Mouse (Mus musculus): ENCODE data around the gene Nrn1.

Nrn1 gene

DNA sequence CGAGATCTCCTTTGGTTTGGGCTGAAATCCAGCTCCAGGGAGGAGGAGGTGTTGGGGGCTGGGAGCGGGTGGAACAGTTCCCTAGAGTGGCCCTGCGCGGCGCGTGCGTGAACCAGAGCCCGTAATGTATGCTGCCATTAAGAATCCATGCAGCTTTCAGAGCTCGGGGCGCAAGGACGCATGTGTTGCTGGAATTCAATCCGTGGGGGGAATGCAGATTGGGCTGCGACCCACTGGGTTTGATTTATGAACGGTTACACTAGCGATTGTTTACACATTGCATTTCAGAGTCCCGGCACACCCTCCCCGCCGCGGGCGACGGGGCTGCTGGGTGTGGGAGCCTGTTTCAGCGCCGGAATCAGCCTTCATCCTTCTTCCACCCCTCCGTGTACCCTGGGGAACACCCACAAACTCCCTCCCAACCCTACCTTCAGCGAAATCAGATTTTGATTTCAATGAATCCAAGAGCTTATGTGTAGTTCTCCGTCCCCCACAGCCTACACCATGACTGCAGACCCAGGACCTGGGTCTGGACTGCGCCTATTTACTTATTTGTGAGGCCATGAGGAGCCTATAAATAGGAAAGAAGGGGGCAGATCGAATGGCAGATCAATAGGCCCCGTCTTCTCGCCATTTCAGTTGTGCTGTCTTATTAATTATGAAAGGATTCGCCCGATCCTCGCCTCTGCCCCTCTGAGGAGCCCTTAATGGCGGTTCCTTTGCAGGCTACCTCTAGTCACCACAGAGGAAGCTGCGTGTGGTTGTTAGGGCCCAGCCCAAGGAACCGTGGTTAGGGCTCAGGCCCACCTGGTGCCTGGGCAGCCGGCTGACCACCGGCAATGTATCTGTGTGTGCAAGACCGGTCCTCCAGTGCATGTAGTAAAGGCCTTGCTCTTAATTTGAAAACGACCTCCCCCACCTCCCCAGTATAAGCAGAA, 10.1 kb downstream of the Nrn1 start:
- no peak for DNase-seq (ENCODE audit: low read depth in 2 of 2, low spot score in 2 of 2)

- DNase-seq (ENCODE audit: low read depth in 2 of 2, low spot score in 2 of 2): no peak
Observed at GRCm38 (mm10) chr13:36723726-36724300, 11.1 kb downstream of the Nrn1 start.

DNA sequence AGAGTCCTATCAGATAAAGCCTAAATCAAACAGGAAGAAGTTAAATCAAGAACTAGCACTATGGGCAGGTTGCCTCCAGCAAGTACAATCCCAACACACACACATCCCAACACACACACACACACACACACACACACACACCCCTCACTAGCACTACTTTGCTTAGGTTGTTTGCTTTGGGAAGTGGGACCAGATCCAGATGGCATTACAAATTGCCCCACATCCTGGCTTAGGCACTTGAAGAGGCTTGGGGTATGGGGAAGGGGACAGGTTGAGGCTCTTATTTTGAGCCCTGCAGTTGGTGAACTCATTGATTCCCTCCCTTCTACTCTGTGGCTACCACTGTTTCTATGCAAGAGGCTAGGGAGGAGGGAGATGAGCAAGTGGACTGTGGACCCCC, 12.6 kb downstream of the Nrn1 start:
- no peak for DNase-seq (ENCODE audit: low read depth in 2 of 2, low spot score in 2 of 2)

DNA sequence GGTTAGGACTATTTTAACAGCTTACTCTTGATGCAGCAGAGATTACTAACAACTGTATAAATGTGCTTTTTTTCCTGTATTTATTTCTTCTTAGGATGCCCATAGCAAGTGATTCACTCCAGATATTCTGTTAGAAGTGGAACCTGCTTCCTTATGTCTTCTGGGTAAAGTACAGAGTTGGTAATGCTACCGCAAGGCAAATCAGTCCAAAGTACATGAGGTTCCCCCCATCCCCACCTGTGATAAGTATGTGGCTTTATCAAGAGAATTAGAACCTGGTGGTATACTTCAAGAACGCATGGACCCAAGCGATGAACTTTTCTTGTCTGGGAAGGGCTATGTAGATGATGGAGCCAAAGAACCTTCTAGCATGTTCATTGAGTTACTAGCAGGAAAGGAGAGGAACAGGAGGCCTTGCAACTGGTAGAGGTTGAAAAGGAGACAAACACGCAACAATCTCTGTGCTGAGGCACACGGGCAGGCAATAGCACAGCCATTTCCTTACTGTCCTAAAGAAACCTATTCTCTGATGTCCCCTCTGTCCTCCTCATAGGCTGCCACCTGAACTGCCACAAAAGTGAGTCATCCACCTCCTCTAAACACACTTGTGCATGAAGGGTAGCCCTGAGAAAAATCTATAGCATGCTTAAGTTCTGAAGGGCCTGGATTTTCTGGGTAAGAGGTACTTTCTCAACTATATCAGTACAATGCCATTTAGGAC, 14.5 kb downstream of the Nrn1 start:
- DNase-seq (ENCODE audit: low read depth in 2 of 2, low spot score in 2 of 2): no peak

GRCm38 (mm10) chr13:36717376-36717775, 17.6 kb downstream of the Nrn1 start:
- DNase-seq (ENCODE audit: low read depth in 2 of 2, low spot score in 2 of 2): no peak

- DNase-seq (ENCODE audit: low read depth in 2 of 2, low spot score in 2 of 2): no peak
Observed at GRCm38 (mm10) chr13:36716708-36717107, 18.2 kb downstream of the Nrn1 start.

DNA sequence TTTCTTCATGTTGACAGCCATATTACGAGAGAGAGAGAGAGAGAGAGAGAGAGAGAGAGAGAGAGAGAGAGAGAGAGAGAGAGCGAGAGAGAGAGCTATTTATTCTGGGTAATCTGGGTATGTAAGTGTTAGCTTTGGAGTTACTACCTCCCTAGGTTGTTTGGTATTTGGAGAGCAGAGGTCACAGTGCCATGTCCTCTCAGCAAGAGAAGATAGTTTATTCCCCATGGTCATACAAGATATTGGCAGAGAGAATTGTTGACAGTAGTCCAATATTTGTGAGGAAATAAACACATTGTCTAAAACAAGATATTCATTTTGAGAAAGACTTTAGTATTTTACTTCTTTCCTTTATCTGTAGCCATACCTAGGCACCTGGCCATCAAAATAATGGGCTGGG, 20.8 kb downstream of the Nrn1 start:
- DNase-seq (ENCODE audit: low read depth in 2 of 2, low spot score in 2 of 2): no peak

DNA sequence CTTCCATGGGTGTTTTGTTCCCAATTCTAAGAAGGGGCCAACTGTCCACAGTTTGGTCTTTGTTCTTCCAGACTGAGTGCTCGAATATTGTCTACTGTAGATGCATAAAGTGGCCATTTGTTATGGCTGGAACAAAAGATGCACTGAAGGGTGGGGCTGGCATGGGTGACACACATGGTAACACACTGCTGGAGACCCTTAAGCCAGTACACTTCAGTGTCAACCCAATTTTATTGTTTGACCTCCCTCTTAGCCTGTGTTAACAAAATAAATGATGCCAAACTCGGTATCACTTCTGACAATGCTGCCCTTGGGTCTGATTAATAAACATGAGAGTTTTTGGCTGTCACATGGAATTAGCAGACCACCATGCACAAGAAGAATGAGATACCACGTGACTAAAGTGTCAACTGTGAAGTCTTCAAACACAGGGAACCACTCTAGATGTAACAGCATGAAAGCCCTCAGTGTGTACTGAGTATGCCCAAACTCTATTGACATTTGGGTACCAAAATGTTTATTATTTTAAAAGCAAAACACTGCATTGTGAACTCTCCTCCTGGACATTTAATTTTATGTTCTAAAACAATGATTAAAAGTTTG, 27.7 kb downstream of the Nrn1 start:
- no peak for DNase-seq (ENCODE audit: low read depth in 2 of 2, low spot score in 2 of 2)

- no peak for DNase-seq (ENCODE audit: low read depth in 2 of 2, low spot score in 2 of 2)
Observed at GRCm38 (mm10) chr13:36696351-36696771, 38.6 kb downstream of the Nrn1 start.

DNA sequence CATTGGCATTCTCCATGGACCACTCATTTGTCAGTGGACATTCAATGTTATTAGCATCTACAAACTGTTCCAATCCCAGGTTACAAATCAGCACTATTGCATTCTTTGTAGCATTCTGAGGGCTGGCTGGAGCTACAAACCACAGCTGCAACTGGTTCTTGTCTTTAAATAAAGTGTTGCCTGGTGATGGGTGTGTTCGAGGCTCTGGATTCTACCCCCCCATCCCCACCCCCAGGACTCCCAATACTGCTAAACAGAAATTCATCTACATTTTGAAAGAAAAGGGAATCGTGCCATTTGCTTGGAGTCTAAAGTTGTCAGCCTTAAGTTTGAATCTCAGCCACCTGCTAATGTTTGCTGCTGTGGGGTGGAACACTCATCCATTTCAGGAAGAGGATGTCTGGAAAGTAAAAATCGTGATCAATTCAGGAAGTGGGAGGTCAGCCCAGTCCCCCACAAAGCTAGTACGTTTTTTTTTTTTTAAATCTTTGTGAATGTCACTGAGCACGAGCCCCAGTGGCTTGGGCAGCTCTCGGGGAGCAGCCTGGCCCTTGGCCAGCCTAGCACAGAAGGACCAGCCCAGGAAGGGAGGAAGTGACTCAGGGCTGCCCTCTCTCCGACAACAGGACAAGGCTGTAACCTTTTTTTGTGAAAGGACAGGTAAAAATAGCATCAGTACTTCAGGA, 39.3 kb downstream of the Nrn1 start:
- DNase-seq (ENCODE audit: low read depth in 2 of 2, low spot score in 2 of 2): no peak

GRCm38 (mm10) chr13:36683581-36683980, 51.4 kb downstream of the Nrn1 start:
- DNase-seq (ENCODE audit: low read depth in 2 of 2, low spot score in 2 of 2): no peak

DNA sequence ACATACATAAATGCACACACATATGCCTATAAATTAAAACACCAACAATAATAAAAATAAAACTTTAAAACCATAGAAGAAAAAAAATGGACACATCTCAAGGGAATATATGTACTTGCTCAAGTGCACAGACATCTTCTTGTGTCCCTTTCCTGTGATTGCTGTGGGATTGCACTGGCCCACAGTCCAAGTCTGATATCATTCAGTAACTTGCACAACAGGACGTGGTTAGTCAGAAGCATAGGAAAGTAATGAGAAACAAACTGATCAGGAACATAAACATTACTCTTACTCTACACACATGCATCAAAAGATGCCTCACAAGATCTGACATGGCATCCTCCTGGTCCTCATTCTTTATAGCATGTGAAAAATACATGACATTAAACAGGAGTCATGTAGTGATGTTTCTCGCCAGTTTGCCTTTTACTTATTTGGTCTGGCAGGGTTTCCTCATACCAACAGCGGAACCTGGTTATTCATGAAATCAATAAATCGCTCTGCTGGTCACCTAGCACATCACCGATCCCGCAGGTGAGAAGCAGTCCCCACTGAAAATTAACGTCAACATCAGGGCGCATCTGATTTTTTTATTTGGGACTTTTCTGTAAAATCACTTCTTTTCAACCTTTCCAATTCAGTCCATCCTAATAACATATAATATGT, 54.1 kb downstream of the Nrn1 start:
- DNase-seq (ENCODE audit: low read depth in 2 of 2, low spot score in 2 of 2): no peak

DNA sequence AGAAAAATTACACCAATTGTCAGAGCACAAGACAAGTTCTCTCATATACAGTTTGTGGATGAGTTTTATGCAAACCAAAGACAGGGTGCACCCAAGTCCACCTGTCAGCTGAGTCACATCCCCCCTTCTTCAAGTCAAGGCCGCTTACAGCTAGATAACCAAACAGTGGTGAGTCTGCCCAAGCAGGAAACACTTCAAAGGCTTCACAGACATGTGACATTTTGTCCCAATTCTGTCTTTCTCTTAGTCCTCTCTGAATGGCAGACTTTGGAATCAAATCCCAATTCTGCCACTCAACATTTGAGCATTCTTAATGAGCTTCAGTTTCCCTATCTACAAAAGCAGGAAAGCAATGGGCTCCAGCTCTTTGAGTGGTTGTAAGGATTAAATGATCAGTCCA, 55.6 kb downstream of the Nrn1 start:
- DNase-seq (ENCODE audit: low read depth in 2 of 2, low spot score in 2 of 2): no peak
